Mouse (Mus musculus) cerebellum, adult 11-12 months (tissue): Measurements from ENCODE around the gene Prkce.

Experiments used
- DNase-seq: peaks from one replicate; pipeline ENCODE4 v3.0.0; 2022

Prkce gene

DNA sequence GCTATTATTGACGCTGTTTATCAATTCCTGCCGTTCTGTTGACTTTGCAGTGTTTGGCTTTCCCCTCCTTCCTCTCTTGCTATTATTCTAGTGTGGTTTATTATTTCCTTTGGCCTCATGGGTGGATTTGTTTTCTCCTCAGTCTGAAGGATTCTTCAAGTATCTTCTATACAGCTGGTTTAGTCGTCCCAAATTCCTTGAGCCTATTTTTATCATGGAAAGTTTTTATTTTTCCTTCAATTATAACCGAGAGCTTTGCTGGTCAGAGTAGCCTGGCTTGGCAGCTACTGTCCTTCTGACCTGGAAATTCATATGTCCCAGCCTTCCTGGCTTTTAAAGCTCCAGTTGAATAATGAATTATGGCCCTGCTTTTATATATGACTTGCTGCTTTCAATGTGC is 361.8 kb downstream of the Prkce start:
- no peak for DNase-seq

DNA sequence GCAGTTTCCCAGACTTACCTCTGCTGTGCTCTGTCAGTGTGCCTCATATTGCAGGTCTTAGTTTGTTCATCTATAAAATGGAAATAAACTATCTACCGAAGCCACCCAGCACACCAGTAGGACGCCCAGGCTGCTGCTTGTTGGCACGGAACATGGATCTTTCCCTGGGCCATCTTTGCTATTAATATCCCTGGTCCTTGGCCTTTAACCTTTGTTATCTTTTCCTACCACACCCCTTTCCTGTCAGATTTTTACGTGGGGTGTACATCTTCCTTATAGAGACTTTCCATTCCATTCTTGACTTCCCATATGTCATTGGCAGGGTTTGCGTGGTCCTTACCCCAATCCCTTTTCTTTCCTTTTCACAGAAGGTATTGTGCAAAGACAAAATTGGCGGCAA is 363.6 kb downstream of the Prkce start:
- DNase-seq: no peak

DNA sequence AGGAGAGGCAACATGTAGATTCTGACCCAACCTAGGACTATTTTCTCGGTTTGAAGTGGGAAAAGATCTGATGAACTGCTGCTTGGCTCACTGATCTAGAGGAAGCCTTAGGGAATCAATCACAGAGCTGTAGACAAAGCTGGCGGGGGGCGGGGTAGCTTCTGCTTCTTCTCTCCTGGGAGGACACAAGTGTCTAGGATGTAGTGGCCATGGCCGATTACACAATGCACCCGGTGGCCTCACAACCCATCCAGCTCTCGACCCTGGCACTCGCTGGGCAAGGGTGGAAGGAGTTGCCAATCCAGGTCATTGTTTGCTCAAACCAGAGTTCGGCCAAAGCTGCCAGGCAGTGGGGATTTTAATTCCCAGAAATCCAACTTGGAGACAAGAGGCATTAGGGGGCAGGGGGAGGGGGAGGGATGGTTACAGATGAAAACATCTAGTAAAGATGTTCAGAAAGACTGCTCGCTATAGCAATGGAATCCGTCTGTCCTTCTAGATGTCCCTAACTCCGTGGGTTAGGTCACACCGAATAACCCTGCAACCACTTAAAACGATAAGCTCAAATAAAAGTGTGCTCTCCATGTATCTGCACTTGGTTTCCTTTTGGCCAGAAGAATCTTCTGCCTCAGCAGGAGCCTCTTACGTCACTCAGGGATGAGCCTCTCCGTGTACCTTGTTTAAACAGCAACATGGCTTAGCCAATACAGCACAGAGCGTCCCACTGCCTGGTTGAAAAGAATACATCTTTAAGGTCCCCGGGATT is 365.4 kb downstream of the Prkce start:
- DNase-seq: no peak

- no peak for DNase-seq
Measured at GRCm38 (mm10) chr17:86533549-86533851, 365.9 kb downstream of the Prkce start.

DNA sequence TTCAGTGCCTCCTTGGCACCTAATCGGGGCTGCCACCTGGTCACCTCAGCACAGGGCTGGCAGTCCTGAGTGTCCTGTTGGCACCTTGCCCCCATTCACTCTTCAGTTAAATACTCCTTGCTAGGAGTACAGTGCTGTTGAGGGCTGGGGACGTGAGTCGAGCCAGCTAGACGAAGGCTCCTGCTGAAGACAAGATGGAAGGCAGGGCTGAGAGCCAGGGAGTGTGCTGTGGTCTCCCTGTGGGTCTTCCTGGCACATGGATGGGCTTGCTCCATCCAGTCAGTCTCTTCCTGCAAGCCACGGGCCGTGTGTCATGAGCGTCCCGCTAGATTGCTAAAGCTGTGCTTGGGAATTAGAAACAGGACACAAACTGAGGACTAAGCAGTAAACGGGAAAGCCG is 367.5 kb downstream of the Prkce start:
- peak; percentile 88 for DNase-seq

DNA sequence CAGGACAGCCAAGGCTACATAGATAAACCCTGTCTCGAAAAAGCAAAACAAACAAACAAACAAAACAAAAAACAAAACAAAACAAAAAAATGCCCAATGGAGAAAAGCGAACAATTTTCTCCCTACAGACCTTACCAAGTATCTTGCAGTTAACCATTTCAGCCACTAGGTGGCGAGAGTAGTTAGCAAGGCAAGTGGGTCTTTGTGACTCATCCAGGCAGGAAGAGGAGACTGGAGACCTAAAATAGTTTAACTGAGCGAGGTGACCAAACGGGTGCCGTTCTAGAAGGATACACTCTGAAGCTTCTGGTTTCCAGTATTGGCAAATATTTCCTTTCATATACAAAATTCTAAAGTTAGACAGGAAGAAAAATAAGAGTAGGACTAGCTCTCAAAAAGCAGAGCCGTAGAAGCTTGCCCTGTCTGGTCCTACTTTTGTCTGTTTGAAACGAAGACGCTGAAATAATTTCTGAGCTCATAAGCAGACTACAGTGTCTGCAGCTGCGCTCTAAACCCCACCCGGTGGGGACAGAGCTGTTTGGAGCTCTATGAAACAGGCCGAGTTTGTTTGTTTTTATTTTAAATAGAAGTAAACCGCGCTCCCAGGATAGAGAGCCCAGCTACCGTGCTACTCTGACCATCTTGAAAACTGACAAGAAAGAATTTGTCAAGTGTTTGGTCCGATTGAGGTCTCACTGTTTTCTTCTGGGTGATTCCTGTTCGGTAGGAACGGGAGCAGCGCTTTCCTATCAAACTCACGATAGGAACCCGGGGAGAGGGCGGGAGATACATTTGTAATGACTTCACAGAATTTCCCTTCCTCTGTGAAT is 368.5 kb downstream of the Prkce start:
- peak; percentile 50 for DNase-seq

GRCm38 (mm10) chr17:86539881-86540430 is 372.4 kb downstream of the Prkce start:
- no peak for DNase-seq

DNA sequence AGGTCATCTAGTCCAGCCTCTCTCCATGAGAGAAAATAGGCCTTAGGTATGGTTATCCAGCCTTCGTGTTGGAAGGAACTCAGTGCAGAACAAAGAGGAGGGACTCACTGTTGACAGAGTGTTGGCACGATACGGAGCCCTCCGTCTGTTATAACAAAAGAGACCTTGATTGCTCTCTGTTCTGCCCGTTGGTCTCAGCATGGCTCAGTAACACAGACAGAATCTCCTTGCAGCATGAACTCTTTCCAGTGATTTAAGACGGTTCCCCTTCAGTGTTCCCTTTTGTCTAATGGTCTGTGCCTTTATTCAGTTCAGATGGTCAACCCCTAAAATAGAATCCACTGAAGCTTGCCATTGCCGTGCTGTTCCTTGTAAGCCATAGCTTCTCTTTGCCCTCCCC is 378.9 kb downstream of the Prkce start:
- DNase-seq: peak; percentile 45

GRCm38 (mm10) chr17:86549128-86549527 is 381.5 kb downstream of the Prkce start:
- no peak for DNase-seq

GRCm38 (mm10) chr17:86551561-86551960 is 384.0 kb downstream of the Prkce start:
- no peak for DNase-seq

GRCm38 (mm10) chr17:86551995-86552394 is 384.4 kb downstream of the Prkce start:
- no peak for DNase-seq

- DNase-seq: no peak
Measured at GRCm38 (mm10) chr17:86559206-86559891, 391.8 kb downstream of the Prkce start.

DNA sequence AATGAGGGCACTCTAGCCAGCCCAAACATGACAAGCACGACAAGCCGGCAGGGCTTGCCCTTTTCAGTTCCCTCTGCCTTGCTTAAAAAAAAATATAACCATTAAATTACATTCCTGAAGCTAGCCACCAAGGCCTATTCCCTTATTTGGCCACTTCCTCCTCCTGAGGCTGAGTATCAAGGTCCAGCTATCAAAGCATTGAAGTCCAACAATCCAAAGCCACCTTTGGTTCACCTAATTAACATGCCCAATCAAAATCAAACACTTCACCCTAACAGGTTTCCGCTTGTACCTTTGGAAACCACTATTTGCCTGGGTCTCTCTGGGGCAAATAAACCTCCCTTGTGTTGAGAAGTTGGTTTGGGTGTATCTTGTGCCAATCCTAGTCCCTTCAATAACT is 392.9 kb downstream of the Prkce start:
- no peak for DNase-seq

DNA sequence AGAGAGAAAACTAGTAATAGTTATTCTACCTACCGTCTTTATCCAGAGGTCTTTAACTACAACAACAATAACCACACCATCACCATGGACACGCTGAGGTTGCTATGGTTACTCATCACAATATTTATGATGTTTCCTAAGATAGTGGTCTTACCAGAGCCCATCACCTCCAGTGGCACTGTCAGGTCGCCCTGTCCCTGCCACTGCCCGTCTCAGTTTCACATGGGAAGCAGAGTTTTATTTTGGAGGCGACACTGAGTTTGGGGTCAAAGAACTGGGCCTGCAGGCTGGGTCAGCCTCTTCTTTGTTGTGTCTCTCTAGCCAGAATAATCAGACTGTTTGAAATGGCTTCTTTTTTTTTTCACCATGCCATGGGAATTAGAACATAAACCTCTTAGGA is 402.9 kb downstream of the Prkce start:
- DNase-seq: no peak

DNA sequence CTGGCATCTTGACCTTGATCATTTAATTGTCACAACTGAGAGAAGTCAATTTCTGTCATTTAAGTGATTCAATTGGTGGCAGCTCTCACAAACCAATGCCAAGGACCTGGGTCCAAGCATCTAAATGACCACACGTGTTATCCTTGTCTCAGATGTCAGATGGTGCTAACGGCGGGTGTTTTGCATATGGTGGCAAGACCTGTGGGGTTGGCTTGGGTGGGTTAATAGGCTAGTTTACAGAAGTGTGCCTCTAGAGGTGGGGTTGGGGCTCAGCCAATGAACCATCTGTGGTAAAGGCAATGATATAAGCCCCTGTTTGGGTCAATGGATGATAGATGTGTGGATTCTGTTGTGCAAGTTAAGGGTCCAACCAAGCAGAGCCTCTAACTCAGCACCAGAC is 403.7 kb downstream of the Prkce start:
- DNase-seq: no peak

GRCm38 (mm10) chr17:86572136-86572535 is 404.6 kb downstream of the Prkce start:
- no peak for DNase-seq

- DNase-seq: no peak
Measured at GRCm38 (mm10) chr17:86572576-86572975, 405.0 kb downstream of the Prkce start.

DNA sequence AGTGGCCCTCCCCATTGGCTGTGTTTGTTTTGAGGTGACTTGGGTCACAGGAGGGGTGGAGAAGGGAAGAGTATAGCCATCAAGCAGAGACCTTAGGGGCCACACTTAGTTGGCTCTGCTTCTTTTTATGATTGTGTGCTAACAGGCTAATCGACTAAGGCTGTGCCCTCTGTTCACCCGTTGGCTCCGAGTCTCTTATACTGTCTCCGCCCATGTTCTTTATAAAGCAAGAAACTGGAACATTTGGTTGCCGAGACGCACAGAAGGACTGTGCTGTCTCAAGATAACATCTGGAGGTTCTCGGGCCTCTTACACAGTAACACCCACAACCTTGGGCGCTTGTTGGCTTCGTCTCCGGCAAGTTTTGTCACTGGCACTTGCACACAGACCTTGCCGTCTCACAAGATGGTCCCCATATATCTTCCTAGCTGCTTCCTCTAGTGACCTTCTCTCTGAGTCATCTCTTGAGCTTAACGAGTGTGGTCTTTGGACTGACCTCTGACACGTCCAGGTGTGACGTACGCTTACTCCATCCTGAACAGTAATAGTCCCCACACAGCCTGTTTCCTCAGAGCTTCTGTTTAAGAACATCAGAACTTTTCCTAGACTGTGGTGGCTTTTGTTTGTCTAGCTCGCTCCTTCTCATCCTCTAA is 406.1 kb downstream of the Prkce start:
- DNase-seq: no peak

DNA sequence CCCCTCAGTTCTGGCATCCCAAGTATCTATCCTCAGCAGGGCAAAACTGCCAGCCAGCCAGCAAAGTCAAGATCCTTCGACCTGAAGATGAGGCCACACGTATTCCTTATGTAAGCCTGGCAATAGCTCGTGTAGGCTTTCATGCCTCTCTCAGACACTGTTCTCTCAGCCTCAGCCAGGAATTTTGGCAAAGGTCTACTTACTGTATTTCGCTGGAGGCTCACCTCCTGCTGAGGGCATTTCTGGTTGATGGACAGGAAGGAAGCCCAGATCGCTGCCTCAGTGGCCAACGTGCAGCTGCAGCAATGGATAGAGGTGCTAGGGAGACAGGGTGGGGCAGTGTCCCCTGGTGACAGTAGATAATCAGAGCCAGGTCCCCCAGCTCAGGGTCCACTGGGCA is 413.1 kb downstream of the Prkce start:
- DNase-seq: peak; percentile 45

GRCm38 (mm10) chr17:86582341-86582740 is 414.8 kb downstream of the Prkce start:
- no peak for DNase-seq

- no peak for DNase-seq
Measured at GRCm38 (mm10) chr17:86586441-86586840, 418.9 kb downstream of the Prkce start.

- no peak for DNase-seq
Measured at GRCm38 (mm10) chr17:86588704-86589449, 421.3 kb downstream of the Prkce start.
